Mouse (Mus musculus) hindbrain, embryonic 10.5 days (tissue): ENCODE data around the gene Naa80. TPM values are rescaled to one million over a fixed set of nuclear protein-coding genes. Genes with fewer than 3 reads are reported as not detected.
A peak's percentile ranks its signal among the peaks of the same experiment; 100 is the strongest.

ENCODE experiments used
- DNase-seq: peaks from one replicate; pipeline ENCODE4 v3.0.0-alpha.2; 2017; ENCODE audit warnings: low spot score
- H3K27ac ChIP-seq: fragments of 300-500 bp; sonication (generic); 2 replicates; pipeline ENCODE4 v1.5.1; 2016; ENCODE audit warnings: mild to moderate bottlenecking, moderate library complexity
- H3K27me3 ChIP-seq: fragments of 300-500 bp; sonication (generic); 2 replicates; pipeline ENCODE4 v1.6.1; 2016; ENCODE audit warnings: mild to moderate bottlenecking; ENCODE audit not compliant: poor library complexity, insufficient read depth, severe bottlenecking
- H3K36me3 ChIP-seq: fragments of 300-500 bp; sonication (generic); 2 replicates; pipeline ENCODE4 v1.6.1; 2016; ENCODE audit warnings: mild to moderate bottlenecking, moderate library complexity
- H3K4me1 ChIP-seq: fragments of 300-500 bp; sonication (generic); replicated peaks from 2 replicates; pipeline ENCODE4 v1.6.1; 2016; ENCODE audit warnings: mild to moderate bottlenecking
- H3K4me3 ChIP-seq: fragments of 300-500 bp; sonication (generic); 2 replicates; pipeline ENCODE4 v1.5.1; 2016; ENCODE audit warnings: mild to moderate bottlenecking, moderate library complexity
- H3K9me3 ChIP-seq: fragments of 300-500 bp; sonication (generic); 2 replicates; pipeline ENCODE4 v1.6.1; 2016; ENCODE audit warnings: mild to moderate bottlenecking, moderate library complexity
- WGBS: fragments of 180-500 bp; shearing (Covaris S2); methylation state at CpG from one replicate; pipeline ENCODE4 v1.1.7; 2016; 5-methylcytosine and 5-hydroxymethylcytosine counted together
- polyA plus RNA-seq: library from polyadenylated mRNA; unstranded; fragments of >200 nt; fragmentation: Nextera tagmentation; extraction: Ambion mirVana; gene quantifications from 2 replicates; pipeline ENCODE4 v1.2.1, GENCODE M21; 2016

Naa80 gene
- polyA plus RNA-seq, 1 experiment from 2014 or later, result 19.2 TPM

- Histone ChIP-seq H3K27me3 (no peaks in the 10 kb centered on the region), H3K4me3 (peak overlapping the region; percentile 87), H3K36me3 (peaks cover 36% of the 10 kb centered on the region), H3K27ac (peak overlapping the region; percentile 99), H3K4me1 (peaks cover 96% of the 10 kb centered on the region), H3K9me3 (no peaks in the 10 kb centered on the region)
- no peak for DNase-seq
- WGBS, result 45% methylated on average over 6 of the region's 6 CpGs
Measured at GRCm38 (mm10) chr9:107632478-107632877, 53.8 kb downstream of the Naa80 start.

- Histone ChIP-seq H3K36me3 (peaks cover 30% of the 10 kb centered on the region), H3K27ac (peak overlapping the region; percentile 99), H3K4me3 (peak overlapping the region; percentile 87), H3K27me3 (no peaks in the 10 kb centered on the region), H3K9me3 (no peaks in the 10 kb centered on the region), H3K4me1 (peaks cover 94% of the 10 kb centered on the region)
- under 1% methylated on average over 33 of the region's 33 CpGs for WGBS
- peak; percentile 75 for DNase-seq
Measured at GRCm38 (mm10) chr9:107633091-107633660, 54.5 kb downstream of the Naa80 start.

Other genes starting within 250 kb of the Naa80 start
- 12.1 and 13.4 TPM in 2 replicates for gene Hemk1, start 240.5 kb upstream of the Naa80 start, polyA plus RNA-seq
- gene 6430571L13Rik, start 238.3 kb upstream of the Naa80 start, polyA plus RNA-seq, result 1.4 and 2.6 TPM in 2 replicates
- gene Cacna2d2, start 179.3 kb upstream of the Naa80 start, polyA plus RNA-seq, result 0.87 and 2.9 TPM in 2 replicates
- gene Tmem115, start 44.9 kb upstream of the Naa80 start, polyA plus RNA-seq, result 36.5 and 44.8 TPM in 2 replicates
- gene Cyb561d2, start 36.7 kb upstream of the Naa80 start, polyA plus RNA-seq, result 25.1 and 25.9 TPM in 2 replicates
- gene Nprl2, start 36.7 kb upstream of the Naa80 start, polyA plus RNA-seq, result 39.2 and 45.7 TPM in 2 replicates
- 2.6 and 4.7 TPM in 2 replicates for gene Zmynd10, start 31.6 kb upstream of the Naa80 start, polyA plus RNA-seq
- gene Rassf1, start 27.3 kb upstream of the Naa80 start, polyA plus RNA-seq, result 46.4 and 48.3 TPM in 2 replicates
- gene Tusc2, start 15.6 kb upstream of the Naa80 start, polyA plus RNA-seq, result 79.8 and 87.1 TPM in 2 replicates
- gene Hyal2, start 10.9 kb upstream of the Naa80 start, polyA plus RNA-seq, result 134 and 135 TPM in 2 replicates
- gene Hyal1, start 2.0 kb upstream of the Naa80 start, polyA plus RNA-seq, result 6.6 and 8.4 TPM in 2 replicates
- 0.41 and 0.77 TPM in 2 replicates for gene Hyal3, start 1.9 kb downstream of the Naa80 start, polyA plus RNA-seq
- gene Ifrd2, start 8.8 kb downstream of the Naa80 start, polyA plus RNA-seq, result 41.1 and 54.1 TPM in 2 replicates
- gene Sema3b, start 30.3 kb downstream of the Naa80 start, polyA plus RNA-seq, result 3.9 and 5.2 TPM in 2 replicates
- gene Gnai2, start 56.5 kb downstream of the Naa80 start, polyA plus RNA-seq, result 554 and 640 TPM in 2 replicates
- 6.4 and 7.2 TPM in 2 replicates for gene Slc38a3, start 90.6 kb downstream of the Naa80 start, polyA plus RNA-seq
- 2.6 and 3.1 TPM in 2 replicates for gene Gnat1, start 100.8 kb downstream of the Naa80 start, polyA plus RNA-seq
- gene Sema3f, start 131.6 kb downstream of the Naa80 start, polyA plus RNA-seq, result 14.5 and 16.4 TPM in 2 replicates
- gene Rbm5, start 192.1 kb downstream of the Naa80 start, polyA plus RNA-seq, result 196 and 204 TPM in 2 replicates